Mouse (Mus musculus) brain, embryonic 14.5 days (tissue): ENCODE measurements at regions not wholly inside any gene's neighbourhood (a gene's known extent, or its start where the extent isn't known, plus 50 kb on each side); places are given as distances from the start of the nearest gene placed in this dataset.

Experiments
- DNase-seq: peaks from one replicate; pipeline ENCODE4 v3.0.0-alpha.2; 2011; ENCODE audit warnings: low read depth
- CTCF ChIP-seq: fragments of 200-500 bp; IDR thresholded peaks from 2 replicates; pipeline ENCODE4 v1.5.1; 2012; ENCODE audit warnings: inconsistent platforms, mild to moderate bottlenecking, moderate library complexity, borderline replicate concordance; ENCODE audit not compliant: insufficient read depth, insufficient read length; ENCODE audit errors: extremely low read depth
- POLR2A ChIP-seq: fragments of 200-500 bp; IDR thresholded peaks from 2 replicates; pipeline ENCODE4 v1.6.1; 2012; ENCODE audit warnings: mild to moderate bottlenecking, inconsistent platforms, borderline replicate concordance; ENCODE audit not compliant: poor library complexity, insufficient read depth, insufficient read length, severe bottlenecking; ENCODE audit errors: extremely low read depth

- no peak for DNase-seq
- TF ChIP-seq CTCF (no peak), POLR2A (no peak)
Observed at GRCm38 (mm10) chr14:58944958-58945357, 197.7 kb downstream of the 1700129C05Rik start.

DNA sequence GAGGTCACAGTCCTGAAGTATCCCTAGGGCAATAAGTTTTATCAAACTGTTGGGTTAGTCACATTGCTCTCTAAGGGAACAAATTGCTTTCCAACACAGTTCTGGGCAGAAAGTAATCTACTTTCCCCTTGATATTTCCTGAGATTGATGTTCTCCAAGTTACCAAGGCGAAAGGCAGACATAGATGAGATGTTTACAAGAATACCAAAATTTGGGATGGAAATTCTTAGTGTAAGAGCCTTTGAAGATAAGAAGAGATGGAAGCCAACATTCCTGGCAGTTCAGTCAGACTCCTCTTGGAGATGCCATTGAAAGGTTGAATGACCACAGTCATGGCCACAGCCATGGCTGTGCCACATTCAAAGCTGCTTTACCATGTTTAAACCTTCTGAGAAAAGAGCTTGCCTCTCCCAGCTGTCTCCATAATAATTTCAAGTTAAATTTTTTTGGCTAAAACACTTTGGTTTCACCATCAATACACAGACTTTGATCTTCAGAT, 199.4 kb downstream of the 1700129C05Rik start:
- no peak for DNase-seq
- TF ChIP-seq POLR2A (no peak), CTCF (no peak)

- TF ChIP-seq POLR2A (no peak), CTCF (no peak)
- DNase-seq = peak; percentile 35
Observed at GRCm38 (mm10) chr14:58939086-58939485, 203.6 kb downstream of the 1700129C05Rik start.

GRCm38 (mm10) chr14:58938601-58938970, 204.1 kb downstream of the 1700129C05Rik start:
- peak; percentile 62 for DNase-seq
- TF ChIP-seq POLR2A (no peak), CTCF (no peak)

DNA sequence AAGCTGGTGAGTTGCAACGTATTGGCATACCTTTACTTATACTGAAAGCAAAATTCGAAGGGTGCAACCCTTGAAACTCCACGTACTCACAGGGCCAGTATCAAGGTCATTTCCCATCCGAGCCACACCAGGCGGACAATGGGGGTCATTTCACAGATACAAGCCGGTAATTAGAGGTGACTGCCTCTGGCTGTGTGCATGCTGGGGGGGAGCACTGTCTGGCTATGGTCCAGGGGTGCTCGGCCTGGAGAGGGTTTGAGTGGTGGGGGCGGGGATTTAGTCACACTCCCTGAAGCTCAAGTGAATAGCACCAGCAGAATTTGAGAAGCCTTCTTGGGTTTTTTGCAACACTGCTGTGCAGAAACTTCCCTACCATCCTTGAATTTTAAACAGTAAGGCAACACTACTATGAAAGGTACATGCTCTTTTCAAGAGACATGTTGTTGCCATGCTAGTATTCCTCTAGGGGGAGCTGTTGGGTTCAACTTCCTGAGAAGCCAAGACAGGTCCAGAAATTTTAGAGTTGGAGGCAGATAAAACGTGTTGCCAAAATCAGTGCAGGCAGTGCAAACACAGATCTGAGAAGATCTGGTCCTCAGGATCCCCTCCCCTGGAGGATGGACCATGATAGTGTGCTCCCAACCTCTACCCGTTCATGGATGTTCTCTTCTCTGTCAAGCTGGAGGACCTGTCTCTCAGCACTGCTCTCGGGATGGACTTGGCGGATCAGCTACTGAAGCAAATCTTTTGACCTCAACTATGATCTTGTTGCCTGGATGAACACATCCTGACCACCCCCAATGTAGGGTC, 204.7 kb downstream of the 1700129C05Rik start:
- DNase-seq = peak; percentile 70

GRCm38 (mm10) chr14:58937331-58937730, 205.4 kb downstream of the 1700129C05Rik start:
- DNase-seq = peak; percentile 78
- TF ChIP-seq POLR2A (no peak), CTCF (no peak)

More for the DNA sequence above, 204.7 kb downstream of the 1700129C05Rik start:
- TF ChIP-seq POLR2A = no peak
- peak; percentile 42; the same call in 1 of the 2 replicates for TF ChIP-seq CTCF

DNA sequence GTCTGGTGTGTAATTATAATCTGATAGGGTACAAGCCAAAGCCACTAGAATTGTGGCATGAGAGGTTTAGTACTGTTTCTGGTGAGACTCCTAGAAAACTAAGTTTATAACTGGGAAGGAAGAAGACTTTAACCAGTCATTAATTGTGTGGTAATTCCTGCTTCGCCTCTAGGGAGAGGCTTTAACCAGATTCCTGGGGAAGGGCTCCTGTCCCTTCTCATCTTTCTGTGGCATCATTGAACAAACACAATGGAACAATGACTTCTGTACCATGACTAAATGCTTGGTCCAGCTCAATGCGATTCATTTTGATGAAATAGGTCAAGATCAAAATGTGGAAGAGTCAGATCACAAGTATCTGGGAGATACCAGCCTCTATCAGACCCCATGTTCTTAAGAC, 206.6 kb downstream of the 1700129C05Rik start:
- DNase-seq = no peak
- TF ChIP-seq POLR2A (no peak), CTCF (no peak)

- TF ChIP-seq CTCF (peak; percentile 30; the same call in 1 of the 2 replicates), POLR2A (no peak)
- peak; percentile 23 for DNase-seq
Observed at GRCm38 (mm10) chr14:58917853-58918252, 224.8 kb downstream of the 1700129C05Rik start.

DNA sequence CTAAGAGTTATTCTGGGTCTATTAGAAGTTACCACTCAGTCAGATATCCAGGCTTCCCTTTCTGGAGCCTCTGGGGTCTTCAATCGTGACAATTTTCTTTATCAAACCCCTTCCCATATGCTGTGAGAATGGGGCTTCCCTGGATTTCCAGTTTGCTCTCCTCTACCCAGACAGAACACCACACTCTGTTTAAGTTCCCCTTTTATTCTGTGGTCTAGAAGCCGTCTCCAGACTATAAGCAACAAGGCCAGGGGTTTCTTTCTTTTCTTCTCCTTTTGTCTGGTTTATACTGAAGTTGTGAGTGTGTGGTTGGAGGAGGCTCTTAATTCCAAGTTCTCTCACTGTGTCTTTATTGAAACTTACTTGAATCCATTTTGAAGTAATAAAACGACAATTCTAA, 225.5 kb downstream of the 1700129C05Rik start:
- TF ChIP-seq CTCF (no peak), POLR2A (no peak)
- no peak for DNase-seq

GRCm38 (mm10) chr14:58914937-58915336, 227.8 kb downstream of the 1700129C05Rik start:
- DNase-seq = no peak
- no peak; the same call in 1 of the 2 replicates for TF ChIP-seq CTCF
- TF ChIP-seq POLR2A = no peak

GRCm38 (mm10) chr14:58910846-58911245, 231.8 kb downstream of the 1700129C05Rik start:
- no peak for DNase-seq
- no peak for TF ChIP-seq POLR2A
- no peak for TF ChIP-seq CTCF

GRCm38 (mm10) chr14:58907932-58908331, 234.8 kb downstream of the 1700129C05Rik start:
- TF ChIP-seq POLR2A (no peak), CTCF (no peak)

More at GRCm38 (mm10) chr14:58907932-58908331, 234.8 kb downstream of the 1700129C05Rik start:
- no peak for DNase-seq
